Mouse (Mus musculus) megakaryocyte, adult 5-6 weeks (primary cell): ENCODE measurements around the gene Slc1a5. TPM values are rescaled to one million over a fixed set of nuclear protein-coding genes. Genes with fewer than 3 reads are reported as not detected.

Experiments used
- ATAC-seq: 2 replicates; pipeline ENCODE4 v1.8.0; 2016; ENCODE audit warnings: mild to moderate bottlenecking, inconsistent platforms; ENCODE audit not compliant: poor library complexity, severe bottlenecking
- total RNA-seq, 2 experiments: library from RNA; stranded (forward) in 1 of 2; stranded (reverse) in 1 of 2; fragments of 153-499, 151-499 nt in 1 of 2; fragments of 221-1000, 200-1000 nt in 1 of 2; gene quantifications; 2 replicates each; pipeline versions ENCODE4 v1.2.3 to v1.2.4; 2015 to 2017

Slc1a5 gene
- total RNA-seq, 2 experiments from 2014 or later = 27.8 to 48.1 TPM

DNA sequence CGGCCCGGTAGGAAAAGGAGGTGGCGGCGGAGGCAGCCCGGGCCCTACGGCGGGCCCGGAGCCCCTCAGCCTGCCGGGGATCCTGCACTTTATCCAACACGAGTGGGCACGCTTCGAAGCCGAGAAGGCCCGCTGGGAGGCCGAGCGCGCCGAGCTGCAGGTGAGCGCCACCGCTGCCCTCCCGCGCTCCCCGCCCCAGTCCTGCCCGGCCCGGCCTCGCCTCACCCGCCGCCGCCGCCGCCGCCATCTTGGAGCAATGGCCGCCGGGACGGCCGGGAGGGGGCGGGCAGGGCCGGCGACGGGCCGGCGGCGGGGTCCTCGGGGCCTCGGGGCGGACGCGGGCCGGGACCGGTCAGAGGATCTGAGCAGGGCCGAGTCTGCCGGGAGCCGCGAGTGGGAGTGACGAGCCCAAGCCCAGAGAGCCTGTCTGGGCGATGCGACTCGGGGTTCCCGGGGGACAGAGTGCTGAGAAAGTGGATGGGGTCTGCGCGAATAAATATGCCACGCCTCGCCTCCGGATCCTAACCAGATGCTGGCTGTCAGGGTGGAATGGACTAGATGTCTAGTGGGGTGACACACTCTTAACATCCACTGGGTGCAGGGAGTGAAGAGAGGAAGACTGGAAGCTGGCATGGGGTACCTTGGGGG, 35.5 kb downstream of the Slc1a5 start, which contains the start of gene Fkrp:
Gene Fkrp (minus strand): TSS at position 258 of the 648 bp plus-strand sequence.
- ATAC-seq = peak; percentile 46

DNA sequence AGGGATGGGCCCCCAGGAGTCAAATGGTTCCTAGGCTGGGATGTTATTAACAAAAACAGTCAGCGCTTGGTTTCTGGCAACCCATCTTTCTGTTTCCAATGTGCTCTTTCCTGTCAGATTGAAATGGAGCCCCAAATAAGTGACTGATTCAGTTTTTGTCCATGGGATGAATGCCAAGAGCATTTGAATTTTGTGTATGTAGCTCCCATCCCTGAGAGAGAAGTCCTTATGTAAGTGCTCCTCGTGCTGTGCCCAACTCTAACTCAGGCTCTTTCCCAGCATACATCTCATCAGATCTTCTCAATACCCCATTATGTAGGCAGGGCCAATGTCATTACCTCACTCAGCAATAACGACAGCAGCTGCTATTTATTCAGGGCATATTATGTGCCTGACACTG, 36.6 kb downstream of the Slc1a5 start:
- no peak for ATAC-seq

DNA sequence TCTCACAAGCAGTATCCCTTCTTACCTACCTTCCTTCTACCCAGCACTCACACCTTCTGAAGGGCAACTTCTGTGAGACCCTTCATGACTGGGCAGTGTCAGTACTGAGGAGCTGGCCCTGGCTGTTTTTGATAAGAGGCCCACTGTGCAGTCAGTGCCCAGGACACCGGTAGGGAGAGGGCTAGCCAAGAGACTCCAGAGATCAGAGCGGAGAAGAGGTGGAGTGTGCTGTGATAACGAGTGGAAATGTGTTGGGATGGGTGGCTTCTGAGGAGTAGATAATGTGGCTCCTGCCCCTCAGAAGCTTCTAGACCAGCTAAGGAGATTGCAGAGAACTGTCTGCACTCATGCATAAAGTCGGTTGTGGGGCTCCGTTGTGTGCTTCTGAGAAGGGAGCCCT, 38.7 kb downstream of the Slc1a5 start:
- ATAC-seq = no peak

GRCm38 (mm10) chr7:16820271-16820763, 39.2 kb downstream of the Slc1a5 start:
- peak; percentile 64 for ATAC-seq

- ATAC-seq = no peak
Measured at GRCm38 (mm10) chr7:16821091-16821490, 40.0 kb downstream of the Slc1a5 start.

DNA sequence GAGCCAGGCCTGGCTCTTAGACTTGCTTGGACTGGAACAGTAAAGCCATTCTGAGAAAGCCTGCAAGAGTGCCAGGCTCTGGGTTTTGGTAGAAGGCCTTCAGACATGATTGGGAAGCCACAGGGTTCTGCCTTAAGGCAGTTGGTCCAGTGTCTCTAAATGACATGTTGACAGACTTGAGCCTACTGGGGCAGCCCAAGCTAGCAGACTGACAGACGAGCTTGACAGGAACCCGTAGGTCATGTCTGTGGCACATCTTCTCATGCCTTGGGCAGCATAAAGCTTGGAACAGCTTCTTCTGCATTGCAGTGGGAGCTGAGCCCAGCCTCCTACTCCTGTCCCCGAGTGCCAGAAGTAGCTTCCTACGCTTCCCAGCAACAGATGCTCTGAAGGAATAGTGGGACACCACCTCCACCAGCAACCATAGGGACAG, 40.5 kb downstream of the Slc1a5 start:
- no peak for ATAC-seq

DNA sequence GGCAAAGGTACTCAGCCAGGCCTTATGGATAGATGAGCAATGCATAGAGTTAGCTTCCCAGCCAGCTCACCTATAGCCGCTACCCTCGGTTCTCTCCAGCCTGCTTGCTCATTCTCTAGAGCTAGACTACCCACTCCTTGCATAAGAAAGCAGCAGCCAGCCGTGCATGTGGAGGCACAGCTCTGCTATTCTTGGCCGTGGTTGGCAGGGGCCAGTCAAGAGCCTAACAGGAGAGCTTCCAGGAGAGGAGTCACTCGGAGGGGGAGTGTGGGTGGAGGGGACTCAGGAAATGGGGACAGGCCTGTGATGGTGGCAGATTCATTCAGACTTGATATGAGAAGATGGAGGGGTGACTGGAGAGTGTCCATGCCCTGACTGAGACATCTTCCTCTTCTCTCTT, 42.6 kb downstream of the Slc1a5 start:
- no peak for ATAC-seq

DNA sequence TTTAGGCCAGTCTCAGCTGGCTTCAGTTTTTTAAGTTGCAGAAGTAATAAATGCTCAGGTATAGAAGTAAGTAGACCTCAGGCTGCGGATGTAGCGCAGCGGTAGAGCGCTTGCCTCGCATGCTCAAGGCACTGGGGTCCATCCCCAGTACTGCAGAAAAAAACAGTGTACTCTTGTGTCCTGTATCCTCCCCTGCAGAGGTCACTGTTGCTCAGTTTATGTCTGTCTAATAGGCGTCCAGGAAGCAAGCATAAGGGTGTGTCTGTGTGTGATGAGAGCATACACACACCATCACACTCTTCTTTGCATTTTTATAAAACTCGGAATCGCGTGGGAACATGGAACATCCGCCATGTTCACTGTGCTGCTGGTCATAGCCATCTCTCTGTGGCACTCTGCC, 44.6 kb downstream of the Slc1a5 start:
- peak; percentile 79 for ATAC-seq

DNA sequence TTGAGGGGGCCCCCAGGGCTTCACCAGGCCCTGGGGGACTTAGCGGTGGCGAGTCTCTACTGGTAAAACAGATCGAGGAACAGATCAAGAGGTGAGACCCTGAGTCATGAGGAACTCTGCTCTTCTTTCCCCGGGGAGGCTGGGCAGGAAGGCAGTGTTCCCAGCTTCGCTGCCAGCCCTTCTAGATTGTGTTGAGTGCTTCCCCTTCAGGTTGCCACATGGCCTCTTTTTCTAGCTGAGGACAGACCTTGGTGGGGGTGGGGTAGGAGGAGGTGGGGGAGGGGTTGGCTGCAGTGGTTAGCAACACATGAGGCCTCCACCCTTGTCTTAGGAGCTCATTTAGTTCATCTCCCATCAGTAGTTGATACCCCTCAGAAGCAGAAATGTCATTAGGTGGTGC, 45.4 kb downstream of the Slc1a5 start:
- no peak for ATAC-seq

- peak; percentile 64 for ATAC-seq
Measured at GRCm38 (mm10) chr7:16827274-16827673, 46.1 kb downstream of the Slc1a5 start.

GRCm38 (mm10) chr7:16830449-16830848, 49.3 kb downstream of the Slc1a5 start:
- ATAC-seq = no peak

DNA sequence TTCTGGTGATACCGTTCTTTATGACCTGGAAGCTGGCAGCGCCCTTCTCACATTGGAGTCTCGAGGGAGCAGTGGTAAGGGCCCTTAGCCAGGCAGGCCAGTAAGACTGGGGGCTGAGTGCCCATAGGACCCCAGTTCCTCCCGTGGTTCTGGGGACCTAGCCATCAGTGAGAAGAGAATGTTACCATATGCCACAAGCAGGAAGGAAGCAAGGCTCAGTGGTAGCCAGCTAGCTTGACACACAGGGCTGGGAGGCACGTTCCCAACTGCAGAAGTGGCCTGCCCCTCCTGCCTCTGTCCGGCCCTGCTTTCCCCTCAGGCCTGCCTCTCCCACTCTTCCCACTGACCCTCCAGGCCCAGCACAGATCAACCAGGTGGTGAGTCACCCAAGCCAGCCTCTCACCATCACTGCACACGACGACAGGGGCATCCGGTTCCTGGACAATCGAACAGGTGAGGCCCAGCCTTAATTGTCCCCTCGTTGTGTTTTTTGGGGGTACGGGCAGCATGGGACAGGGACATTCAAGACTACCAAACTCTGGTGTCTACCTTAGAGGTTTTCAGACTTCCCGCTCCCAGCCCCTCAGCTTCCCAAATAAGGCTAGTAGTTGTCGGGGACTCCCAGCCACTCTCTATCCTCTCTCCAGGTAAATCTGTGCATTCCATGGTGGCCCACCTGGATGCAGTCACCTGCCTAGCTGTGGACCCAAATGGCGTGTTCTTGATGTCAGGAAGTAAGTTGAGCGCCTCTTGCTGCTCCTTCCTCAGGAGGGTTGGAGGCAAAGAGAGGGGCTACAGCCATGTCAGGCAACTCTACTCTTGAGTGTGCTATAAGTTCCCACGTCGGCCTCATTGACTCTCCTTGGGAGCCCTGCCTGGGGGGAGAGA, 57.0 kb downstream of the Slc1a5 start:
- ATAC-seq = no peak

DNA sequence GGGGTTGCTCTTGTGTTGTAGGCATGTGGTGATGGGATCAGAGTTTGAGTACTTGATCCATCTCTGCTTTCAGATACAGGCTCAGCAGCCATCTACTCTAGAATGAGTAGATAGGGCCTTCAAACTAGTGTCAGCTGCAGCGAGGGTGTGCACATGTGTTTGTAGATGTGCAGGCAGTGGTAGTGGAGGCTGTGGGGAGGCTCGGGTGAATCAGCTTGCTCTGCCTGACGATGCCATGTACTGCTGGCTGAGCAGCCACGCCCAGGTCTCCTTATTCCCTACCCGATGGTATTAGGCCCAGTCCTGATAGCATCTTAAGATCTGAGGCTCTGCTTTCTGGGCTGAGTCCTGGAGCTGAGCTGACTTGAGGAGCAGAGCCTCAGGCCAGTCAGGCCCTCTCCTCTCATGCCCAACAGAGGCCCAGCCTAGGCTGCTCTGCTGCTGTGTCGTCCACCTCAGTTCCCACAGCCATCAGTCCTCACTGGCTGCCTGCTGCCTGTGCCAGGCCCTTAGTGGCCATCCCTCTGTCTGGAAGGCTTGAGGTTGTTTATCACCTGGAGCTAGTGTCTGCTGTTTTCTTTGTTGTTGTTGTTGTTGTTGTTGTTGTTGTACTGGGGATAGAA, 57.8 kb downstream of the Slc1a5 start:
- ATAC-seq = no peak

- no peak for ATAC-seq
Measured at GRCm38 (mm10) chr7:16839427-16840108, 58.4 kb downstream of the Slc1a5 start.

DNA sequence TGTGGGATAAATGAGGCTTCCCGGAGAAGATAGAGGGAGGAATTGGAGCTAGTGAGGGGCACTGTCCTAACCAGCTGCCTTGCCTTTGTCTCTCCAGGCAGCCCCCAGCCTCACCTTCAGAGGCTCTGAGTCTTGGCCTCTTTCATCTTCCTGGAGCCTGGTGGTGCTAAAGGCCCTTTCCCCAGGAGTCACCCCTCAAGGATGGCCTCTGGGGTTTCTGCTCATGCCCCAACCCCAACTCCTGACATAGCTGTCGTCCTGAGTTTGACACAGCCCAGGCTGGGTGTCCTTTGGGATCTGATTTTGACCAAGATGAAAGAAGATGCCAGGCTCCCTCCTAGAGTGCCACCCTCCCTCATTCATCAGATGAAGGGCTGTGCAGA, 59.0 kb downstream of the Slc1a5 start:
- ATAC-seq = no peak

- no peak for ATAC-seq
Measured at GRCm38 (mm10) chr7:16841078-16841477, 59.9 kb downstream of the Slc1a5 start.

DNA sequence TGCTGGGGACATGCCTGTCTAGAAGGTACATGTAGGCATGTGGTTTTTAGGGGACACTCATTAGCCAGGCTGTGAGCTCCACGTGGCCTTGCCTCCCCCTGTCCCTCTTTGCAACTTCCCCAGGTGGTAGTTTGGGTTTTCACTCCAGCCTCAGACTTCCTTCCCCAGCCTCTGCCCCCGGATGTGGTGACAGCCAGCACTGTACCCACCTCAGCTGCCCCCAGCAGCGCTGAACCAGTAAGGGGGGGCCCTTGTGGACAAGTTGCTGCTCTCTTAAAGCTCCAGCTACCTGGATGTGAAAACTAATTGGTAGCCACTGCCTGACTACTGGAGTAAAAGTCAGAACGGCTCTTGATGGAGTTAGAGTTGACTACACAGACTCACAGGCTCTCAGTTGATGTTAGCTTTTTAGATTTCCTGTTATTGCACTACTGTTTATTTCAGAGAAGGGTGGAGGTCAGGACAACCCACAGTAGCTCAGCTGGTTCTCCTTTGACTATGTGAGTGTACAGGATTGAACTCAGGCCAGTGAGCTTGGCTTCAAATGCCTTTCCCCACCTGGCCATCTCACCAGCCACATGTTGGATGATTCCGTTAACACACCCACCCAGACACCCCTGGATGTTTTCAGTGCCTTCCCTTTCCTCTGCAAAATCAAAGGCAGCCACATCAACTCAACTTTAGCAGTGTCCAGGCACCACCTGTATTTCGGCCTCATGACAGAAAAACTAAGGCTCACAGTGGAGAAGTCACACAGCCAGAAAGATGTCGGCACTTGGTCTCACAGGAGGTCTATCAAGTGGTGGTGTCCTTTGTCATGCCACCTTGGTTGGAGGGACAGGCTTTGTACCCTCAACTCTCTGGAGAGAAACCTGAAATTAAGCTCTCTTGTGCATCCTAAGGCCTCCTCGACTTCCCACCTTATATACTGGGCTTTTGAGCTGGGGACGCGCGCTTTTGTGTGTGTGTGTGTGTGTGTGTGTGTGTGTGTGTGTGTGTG, 60.7 kb downstream of the Slc1a5 start:
- ATAC-seq = peak; percentile 58

DNA sequence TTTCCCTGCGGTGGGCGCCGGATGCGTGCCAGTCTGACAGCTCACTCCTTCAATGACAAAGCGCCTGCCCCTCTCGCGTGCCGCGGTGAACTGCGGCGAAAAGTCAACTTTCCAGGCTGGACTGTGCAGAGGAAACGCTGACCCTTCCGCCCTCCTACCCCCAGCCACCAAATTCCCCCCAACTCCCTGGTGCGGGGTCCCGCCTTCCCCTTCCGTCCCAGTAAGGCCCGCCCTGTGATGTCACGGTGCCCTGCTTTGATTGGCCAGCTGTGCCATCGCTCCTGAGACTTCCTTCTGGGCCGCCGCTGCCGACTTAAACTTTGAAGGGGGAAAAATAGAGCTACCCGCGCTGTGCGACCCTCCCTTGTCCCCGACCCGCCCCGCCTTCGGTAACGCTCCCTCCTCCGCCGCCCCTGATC, 61.5 kb downstream of the Slc1a5 start, which contains the start of gene Prkd2:
Gene Prkd2 (plus strand): TSS at position 258 of the 419 bp plus-strand sequence.
- ATAC-seq = peak; percentile 70

- peak; percentile 19 for ATAC-seq
Measured at GRCm38 (mm10) chr7:16843441-16844171, 62.5 kb downstream of the Slc1a5 start.
